Mouse (Mus musculus) heart, embryonic 11.5 days (tissue): ENCODE results near the gene Slc23a4. TPM values are rescaled to one million over a fixed set of nuclear protein-coding genes. Genes with fewer than 3 reads are reported as not detected.
A peak's percentile ranks its signal among the peaks of the same experiment; 100 is the strongest.

Source experiments
- ATAC-seq: fragments of 200-750 bp; cut with Nextera tagmentation; replicated peaks from 2 replicates; pipeline ENCODE4 v1.8.0; 2017; ENCODE audit warnings: moderate library complexity; ENCODE audit not compliant: insufficient number of reproducible peaks, low FRiP score, low TSS enrichment
- H3K27ac ChIP-seq: fragments of 300-500 bp; sonication (generic); 2 replicates; pipeline ENCODE4 v1.5.1; 2014; ENCODE audit warnings: mild to moderate bottlenecking, low read depth, low read length
- H3K27me3 ChIP-seq: fragments of 300-500 bp; sonication (generic); 2 replicates; pipeline ENCODE4 v1.6.1; 2014; ENCODE audit warnings: mild to moderate bottlenecking, low read length, mixed read lengths; ENCODE audit not compliant: control insufficient read depth, insufficient read depth
- H3K36me3 ChIP-seq: fragments of 300-500 bp; sonication (generic); 2 replicates; pipeline ENCODE4 v1.6.1; 2014; ENCODE audit warnings: mild to moderate bottlenecking, low read length, moderate library complexity, mixed read lengths; ENCODE audit not compliant: control insufficient read depth, insufficient read depth
- H3K4me1 ChIP-seq: fragments of 300-500 bp; sonication (generic); 2 replicates; pipeline ENCODE4 v1.6.1; 2014; ENCODE audit warnings: low read length; ENCODE audit not compliant: control insufficient read depth, insufficient read depth
- H3K4me2 ChIP-seq: fragments of 300-500 bp; sonication (generic); 2 replicates; pipeline ENCODE4 v1.6.1; 2014; ENCODE audit warnings: mild to moderate bottlenecking, moderate library complexity
- H3K4me3 ChIP-seq: fragments of 300-500 bp; sonication (generic); 2 replicates; pipeline ENCODE4 v1.5.1; 2014; ENCODE audit warnings: low read depth, low read length
- H3K9ac ChIP-seq: fragments of 300-500 bp; sonication (generic); 2 replicates; pipeline ENCODE4 v1.6.1; 2014; ENCODE audit warnings: mild to moderate bottlenecking, low read depth, low read length, moderate library complexity
- H3K9me3 ChIP-seq: fragments of 300-500 bp; sonication (generic); replicated peaks from 2 replicates; pipeline ENCODE4 v1.6.1; 2016; ENCODE audit warnings: low read length; ENCODE audit not compliant: control insufficient read depth
- WGBS: fragments of 180-500 bp; shearing (Covaris S2); extraction: QIAGEN DNeasy Blood & Tissue Kit; methylation state at CpG from one replicate; pipeline ENCODE4 v1.1.7; 2014; ENCODE audit not compliant: insufficient replicate concordance; 5-methylcytosine and 5-hydroxymethylcytosine counted together
- polyA plus RNA-seq: library from polyadenylated mRNA; unstranded; fragments of >200 nt; fragmentation: Nextera tagmentation; extraction: Ambion mirVana; gene quantifications from 2 replicates; pipeline ENCODE4 v1.2.1, GENCODE M21; 2014

Gene Slc23a4
- polyA plus RNA-seq, 1 experiment from 2014 or later = 0.17 TPM

GRCm38 (mm10) chr6:34906661-34907060 lies 81.5 kb downstream of the Slc23a4 start:
- WGBS = 84% methylated on average over 4 of the region's 4 CpGs
- H3K27ac ChIP-seq = 0 out of 2 replicates have a peak overlapping the region, but pooled peaks have one; percentile 54
- H3K9ac ChIP-seq = no peak overlapping the region
- H3K27me3 ChIP-seq = no peaks in the 10 kb centered on the region
- no peaks in the 10 kb centered on the region for H3K9me3 ChIP-seq
- H3K4me1 ChIP-seq = peaks cover 48% of the 10 kb centered on the region
- ATAC-seq = no peak
- H3K4me3 ChIP-seq = no peak overlapping the region
- H3K36me3 ChIP-seq = peaks cover 13% of the 10 kb centered on the region; the same call in 1 of the 2 replicates
- H3K4me2 ChIP-seq = peak overlapping the region; percentile 35; the same call in 1 of the 2 replicates

GRCm38 (mm10) chr6:34906125-34906524 lies 82.1 kb downstream of the Slc23a4 start:
- H3K4me3 ChIP-seq = no peak overlapping the region
- H3K4me2 ChIP-seq = no peak overlapping the region
- no peaks in the 10 kb centered on the region for H3K9me3 ChIP-seq
- 57% methylated on average over 2 of the region's 2 CpGs for WGBS
- H3K27me3 ChIP-seq = no peaks in the 10 kb centered on the region
- peaks cover 13% of the 10 kb centered on the region; the same call in 1 of the 2 replicates for H3K36me3 ChIP-seq
- peaks cover 48% of the 10 kb centered on the region for H3K4me1 ChIP-seq
- no peak for ATAC-seq
- no peak overlapping the region for H3K9ac ChIP-seq
- H3K27ac ChIP-seq = no peak overlapping the region

GRCm38 (mm10) chr6:34904361-34904760 lies 83.8 kb downstream of the Slc23a4 start:
- Histone ChIP-seq H3K9me3 (no peaks in the 10 kb centered on the region), H3K4me3 (no peak overlapping the region), H3K36me3 (peaks cover 14% of the 10 kb centered on the region; the same call in 1 of the 2 replicates), H3K27ac (peak overlapping the region; percentile 30), H3K4me2 (peak overlapping the region; percentile 6; the same call in 1 of the 2 replicates), H3K27me3 (no peaks in the 10 kb centered on the region), H3K9ac (0 out of 2 replicates have a peak overlapping the region, but pooled peaks have one; percentile 6), H3K4me1 (peaks cover 52% of the 10 kb centered on the region)
- no peak for ATAC-seq
- WGBS = 32% methylated on average over 6 of the region's 6 CpGs

GRCm38 (mm10) chr6:34903851-34904250 lies 84.4 kb downstream of the Slc23a4 start:
- ATAC-seq = no peak

GRCm38 (mm10) chr6:34903441-34903840 lies 84.8 kb downstream of the Slc23a4 start:
- Histone ChIP-seq H3K36me3 (peaks cover 16% of the 10 kb centered on the region; the same call in 1 of the 2 replicates), H3K4me1 (peaks cover 54% of the 10 kb centered on the region)

More at GRCm38 (mm10) chr6:34903851-34904250, 84.4 kb downstream of the Slc23a4 start:
- Histone ChIP-seq H3K4me1 (peaks cover 54% of the 10 kb centered on the region), H3K36me3 (peaks cover 16% of the 10 kb centered on the region; the same call in 1 of the 2 replicates), H3K27ac (peak overlapping the region; percentile 30), H3K9ac (peak overlapping the region; percentile 8; the same call in 1 of the 2 replicates), H3K27me3 (no peaks in the 10 kb centered on the region), H3K4me2 (peak overlapping the region; percentile 46), H3K4me3 (no peak overlapping the region), H3K9me3 (no peaks in the 10 kb centered on the region)
- WGBS = 45% methylated on average over 10 of the region's 10 CpGs

GRCm38 (mm10) chr6:34902578-34902977 lies 85.6 kb downstream of the Slc23a4 start:
- Histone ChIP-seq H3K4me3 (no peak overlapping the region), H3K36me3 (peaks cover 16% of the 10 kb centered on the region; the same call in 1 of the 2 replicates)

More at GRCm38 (mm10) chr6:34903441-34903840, 84.8 kb downstream of the Slc23a4 start:
- Histone ChIP-seq H3K27ac (peak overlapping the region; percentile 30; the same call in 1 of the 2 replicates), H3K9ac (peak overlapping the region; percentile 8; the same call in 1 of the 2 replicates), H3K4me3 (no peak overlapping the region), H3K27me3 (no peaks in the 10 kb centered on the region), H3K4me2 (peak overlapping the region; percentile 46), H3K9me3 (no peaks in the 10 kb centered on the region)
- WGBS = 67% methylated on average over 5 of the region's 5 CpGs
- ATAC-seq = no peak

GRCm38 (mm10) chr6:34901911-34902444 lies 86.2 kb downstream of the Slc23a4 start:
- peaks cover 11% of the 10 kb centered on the region; the same call in 1 of the 2 replicates for H3K36me3 ChIP-seq
- H3K4me2 ChIP-seq = peak overlapping the region; percentile 9
- peak overlapping the region; percentile 65 for H3K27ac ChIP-seq
- H3K9me3 ChIP-seq = no peaks in the 10 kb centered on the region
- H3K4me1 ChIP-seq = peaks cover 46% of the 10 kb centered on the region
- H3K4me3 ChIP-seq = no peak overlapping the region
- 0 out of 2 replicates have a peak overlapping the region, but pooled peaks have one; percentile 8 for H3K9ac ChIP-seq
- no peaks in the 10 kb centered on the region for H3K27me3 ChIP-seq
- 35% methylated on average over 9 of the region's 9 CpGs for WGBS
- 0 out of 2 replicates have a peak, but pooled peaks have one; percentile 12 for ATAC-seq

More at GRCm38 (mm10) chr6:34902578-34902977, 85.6 kb downstream of the Slc23a4 start:
- Histone ChIP-seq H3K27ac (peak overlapping the region; percentile 65), H3K9me3 (no peaks in the 10 kb centered on the region), H3K4me2 (peak overlapping the region; percentile 9), H3K27me3 (no peaks in the 10 kb centered on the region), H3K4me1 (peaks cover 47% of the 10 kb centered on the region), H3K9ac (no peak overlapping the region)
- ATAC-seq = no peak
- 80% methylated on average over 7 of the region's 7 CpGs for WGBS

GRCm38 (mm10) chr6:34900990-34901389 lies 87.2 kb downstream of the Slc23a4 start:
- no peak for ATAC-seq
- Histone ChIP-seq H3K36me3 (peaks cover 7% of the 10 kb centered on the region), H3K27ac (no peak overlapping the region), H3K27me3 (no peaks in the 10 kb centered on the region), H3K4me2 (no peak overlapping the region), H3K9me3 (no peaks in the 10 kb centered on the region), H3K4me1 (peaks cover 46% of the 10 kb centered on the region), H3K9ac (no peak overlapping the region), H3K4me3 (no peak overlapping the region)
- 67% methylated on average over 2 of the region's 2 CpGs for WGBS
